Mouse (Mus musculus) midbrain, postnatal 0 days (tissue): ENCODE results near the gene Oxt. TPM values are rescaled to one million over a fixed set of nuclear protein-coding genes. Genes with fewer than 3 reads are reported as not detected.

Experiments
- ATAC-seq: fragments of 200-750 bp; cut with Nextera tagmentation; 2 replicates; pipeline ENCODE4 v1.8.0; 2017; ENCODE audit warnings: moderate number of reproducible peaks, mild to moderate bottlenecking, moderate TSS enrichment, moderate library complexity; ENCODE audit not compliant: low FRiP score
- DNase-seq: peaks from one replicate; pipeline ENCODE4 v3.0.0-alpha.2; 2015; ENCODE audit warnings: low spot score
- H3K27ac ChIP-seq: fragments of 300-500 bp; sonication (generic); 2 replicates; pipeline ENCODE4 v1.5.1; 2014; ENCODE audit warnings: low read depth, mild to moderate bottlenecking, low read length, mixed read lengths
- H3K27me3 ChIP-seq: fragments of 300-500 bp; sonication (generic); 2 replicates; pipeline ENCODE4 v1.6.1; 2014; ENCODE audit warnings: low read length, control low read depth, mixed read lengths; ENCODE audit not compliant: insufficient read depth
- H3K36me3 ChIP-seq: fragments of 300-500 bp; sonication (generic); 2 replicates; pipeline ENCODE4 v1.6.1; 2014; ENCODE audit warnings: low read length, control low read depth, mixed read lengths; ENCODE audit not compliant: insufficient read depth
- H3K4me1 ChIP-seq: fragments of 300-500 bp; sonication (generic); 2 replicates; pipeline ENCODE4 v1.6.1; 2014; ENCODE audit warnings: mild to moderate bottlenecking, control low read depth, antibody characterized with exemption, low read length, mixed read lengths; ENCODE audit not compliant: insufficient read depth
- H3K4me2 ChIP-seq: fragments of 300-500 bp; sonication (generic); 2 replicates; pipeline ENCODE4 v1.6.1; 2014; ENCODE audit warnings: low read depth, mild to moderate bottlenecking, low read length, mixed read lengths; ENCODE audit not compliant: poor library complexity, severe bottlenecking
- H3K4me3 ChIP-seq: fragments of 300-500 bp; sonication (generic); 2 replicates; pipeline ENCODE4 v1.5.1; 2014; ENCODE audit warnings: low read depth, mild to moderate bottlenecking, low read length, moderate library complexity
- H3K9ac ChIP-seq: fragments of 300-500 bp; sonication (generic); replicated peaks from 2 replicates; pipeline ENCODE4 v1.6.1; 2014; ENCODE audit warnings: mild to moderate bottlenecking, low read length, moderate library complexity, mixed read lengths; ENCODE audit not compliant: poor library complexity, severe bottlenecking
- H3K9me3 ChIP-seq: fragments of 300-500 bp; sonication (generic); 2 replicates; pipeline ENCODE4 v1.6.1; 2016; ENCODE audit warnings: low read length, control low read depth
- CTCF ChIP-seq: IDR thresholded peaks from 2 replicates; pipeline ENCODE4 v1.5.1; 2016; ENCODE audit warnings: antibody characterized with exemption, mild to moderate bottlenecking
- WGBS: fragments of 180-500 bp; shearing (Covaris S2); extraction: QIAGEN DNeasy Blood & Tissue Kit; methylation state at CpG from one replicate; pipeline ENCODE4 v1.1.7; 2014; 5-methylcytosine and 5-hydroxymethylcytosine counted together
- polyA plus RNA-seq: library from polyadenylated mRNA; unstranded; fragments of >200 nt; fragmentation: Nextera tagmentation; extraction: Ambion mirVana; gene quantifications from 2 replicates; pipeline ENCODE4 v1.2.1, GENCODE M21; 2015
- total RNA-seq: library from RNA; depleted of rRNA; stranded (reverse); fragments of >200 nt; gene quantifications from 2 replicates; pipeline ENCODE4 v1.2.3, GENCODE M21; 2014

The Oxt gene
- total and polyA plus RNA-seq, 2 experiments from 2014 or later, result 2.5 to 24.0 TPM

- Histone ChIP-seq H3K27me3 (no peaks in the 10 kb centered on the region; the same call in 1 of the 2 replicates), H3K4me2 (no peak overlapping the region), H3K9ac (no peak overlapping the region), H3K4me3 (no peak overlapping the region), H3K4me1 (no peaks in the 10 kb centered on the region), H3K9me3 (no peaks in the 10 kb centered on the region), H3K36me3 (peaks cover 77% of the 10 kb centered on the region), H3K27ac (no peak overlapping the region)
- WGBS, result 77% methylated on average over 3 of the region's 3 CpGs
- DNase-seq, result no peak
- ATAC-seq, result no peak
- TF ChIP-seq CTCF, result no peak
Observed at GRCm38 (mm10) chr2:130536890-130537289, 39.1 kb upstream of the Oxt start.

- H3K4me2 ChIP-seq, result no peak overlapping the region
- H3K36me3 ChIP-seq, result peaks cover 80% of the 10 kb centered on the region
- H3K9ac ChIP-seq, result no peak overlapping the region
- DNase-seq (no peak), ATAC-seq (no peak)
- H3K4me3 ChIP-seq, result no peak overlapping the region
- no peak for TF ChIP-seq CTCF
- H3K9me3 ChIP-seq, result no peaks in the 10 kb centered on the region
- H3K4me1 ChIP-seq, result no peaks in the 10 kb centered on the region
- H3K27me3 ChIP-seq, result no peaks in the 10 kb centered on the region; the same call in 1 of the 2 replicates
- WGBS, result 92% methylated on average over 8 of the region's 8 CpGs
- no peak overlapping the region for H3K27ac ChIP-seq
Observed at GRCm38 (mm10) chr2:130538876-130539546, 37.0 kb upstream of the Oxt start.

- H3K36me3 ChIP-seq, result peaks cover 84% of the 10 kb centered on the region
- ATAC-seq (no peak), DNase-seq (no peak)
- WGBS, result 95% methylated on average over 9 of the region's 9 CpGs
- TF ChIP-seq CTCF, result no peak
- H3K4me1 ChIP-seq, result no peaks in the 10 kb centered on the region
- no peak overlapping the region for H3K9ac ChIP-seq
- no peak overlapping the region for H3K4me3 ChIP-seq
- H3K27me3 ChIP-seq, result no peaks in the 10 kb centered on the region; the same call in 1 of the 2 replicates
- H3K27ac ChIP-seq, result no peak overlapping the region
- H3K4me2 ChIP-seq, result no peak overlapping the region
- H3K9me3 ChIP-seq, result no peaks in the 10 kb centered on the region
Observed at GRCm38 (mm10) chr2:130540266-130540665, 35.7 kb upstream of the Oxt start.

GRCm38 (mm10) chr2:130546957-130547356 lies 29.0 kb upstream of the Oxt start:
- H3K4me1 ChIP-seq, result no peaks in the 10 kb centered on the region
- no peak for TF ChIP-seq CTCF
- no peak overlapping the region for H3K9ac ChIP-seq
- no peaks in the 10 kb centered on the region for H3K9me3 ChIP-seq
- no peak for ATAC-seq
- no peak overlapping the region for H3K4me3 ChIP-seq
- no peak overlapping the region for H3K27ac ChIP-seq
- H3K36me3 ChIP-seq, result peaks cover 77% of the 10 kb centered on the region
- no peak overlapping the region for H3K4me2 ChIP-seq
- whole genome bisulfite sequencing, result 91% methylated on average over 8 of the region's 8 CpGs
- DNase-seq, result no peak
- H3K27me3 ChIP-seq, result no peaks in the 10 kb centered on the region

- H3K9me3 ChIP-seq, result no peaks in the 10 kb centered on the region
- no peak overlapping the region for H3K4me3 ChIP-seq
- no peak for TF ChIP-seq CTCF
- peaks cover 50% of the 10 kb centered on the region for H3K36me3 ChIP-seq
- 92% methylated on average over 7 of the region's 7 CpGs for WGBS
- ATAC-seq (no peak), DNase-seq (no peak)
- H3K27ac ChIP-seq, result no peak overlapping the region
- H3K9ac ChIP-seq, result no peak overlapping the region
- no peaks in the 10 kb centered on the region for H3K4me1 ChIP-seq
- no peak overlapping the region for H3K4me2 ChIP-seq
- H3K27me3 ChIP-seq, result no peaks in the 10 kb centered on the region
Observed at GRCm38 (mm10) chr2:130554841-130555240, 21.1 kb upstream of the Oxt start.

- Histone ChIP-seq H3K4me1 (no peaks in the 10 kb centered on the region), H3K27me3 (no peaks in the 10 kb centered on the region), H3K9ac (no peak overlapping the region), H3K27ac (no peak overlapping the region), H3K4me3 (no peak overlapping the region), H3K9me3 (no peaks in the 10 kb centered on the region), H3K36me3 (peaks cover 38% of the 10 kb centered on the region), H3K4me2 (no peak overlapping the region)
- DNase-seq, result no peak
- TF ChIP-seq CTCF, result no peak
- WGBS, result 92% methylated on average over 1 of the region's 1 CpGs
- no peak for ATAC-seq
Observed at GRCm38 (mm10) chr2:130556292-130556691, 19.7 kb upstream of the Oxt start.
